Mouse (Mus musculus): ENCODE measurements around the gene Tspan3. TPM values are rescaled to one million over a fixed set of nuclear protein-coding genes. Genes with fewer than 3 reads are reported as not detected.

The Tspan3 gene
- 2.3 and 6.0 TPM in 2 replicates for polyA plus RNA-seq (2012; ENCODE audit: insufficient read depth, low replicate concordance)

DNA sequence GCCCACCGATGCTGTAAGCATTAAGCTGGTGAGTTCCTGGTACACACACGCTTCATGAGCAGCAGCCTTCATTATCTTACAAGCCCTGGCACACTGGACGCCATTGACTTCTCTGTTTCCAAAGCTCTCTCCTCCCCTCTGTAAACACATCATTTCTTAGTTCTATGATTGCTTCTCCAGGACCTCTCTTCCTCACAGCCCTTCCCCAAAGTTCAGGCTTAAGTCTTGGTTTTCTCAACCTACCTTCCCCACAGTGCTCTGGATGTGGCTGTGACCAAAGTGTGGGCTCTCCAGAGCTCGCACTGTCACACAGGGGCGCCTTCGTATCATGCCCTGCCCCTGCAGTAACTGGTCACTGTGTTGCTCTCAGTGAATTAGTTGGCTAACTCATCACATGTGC, at the start of gene Tspan3:
Tspan3 (minus strand) TSS at position 101 of the 400 bp plus-strand sequence.
- TF ChIP-seq FLI1 (IDR thresholded peaks at IDR 0.05; ENCODE audit: low read length) (no peak), GATA1 (IDR thresholded peaks at IDR 0.05; ENCODE audit: borderline replicate concordance, low read length) (no peak)
- H3K4me1 ChIP-seq: peaks cover 30% of the 10 kb centered on the region
- no peaks in the 10 kb centered on the region for H3K36me3 ChIP-seq (replicated peaks; ENCODE audit: low read length)
- no peaks in the 10 kb centered on the region for H3K9me3 ChIP-seq
- no peak within 1 kb of the TSS for H3K4me3 ChIP-seq (replicated peaks)
- peaks cover 33% of the 10 kb centered on the region for H3K27me3 ChIP-seq (replicated peaks)

DNA sequence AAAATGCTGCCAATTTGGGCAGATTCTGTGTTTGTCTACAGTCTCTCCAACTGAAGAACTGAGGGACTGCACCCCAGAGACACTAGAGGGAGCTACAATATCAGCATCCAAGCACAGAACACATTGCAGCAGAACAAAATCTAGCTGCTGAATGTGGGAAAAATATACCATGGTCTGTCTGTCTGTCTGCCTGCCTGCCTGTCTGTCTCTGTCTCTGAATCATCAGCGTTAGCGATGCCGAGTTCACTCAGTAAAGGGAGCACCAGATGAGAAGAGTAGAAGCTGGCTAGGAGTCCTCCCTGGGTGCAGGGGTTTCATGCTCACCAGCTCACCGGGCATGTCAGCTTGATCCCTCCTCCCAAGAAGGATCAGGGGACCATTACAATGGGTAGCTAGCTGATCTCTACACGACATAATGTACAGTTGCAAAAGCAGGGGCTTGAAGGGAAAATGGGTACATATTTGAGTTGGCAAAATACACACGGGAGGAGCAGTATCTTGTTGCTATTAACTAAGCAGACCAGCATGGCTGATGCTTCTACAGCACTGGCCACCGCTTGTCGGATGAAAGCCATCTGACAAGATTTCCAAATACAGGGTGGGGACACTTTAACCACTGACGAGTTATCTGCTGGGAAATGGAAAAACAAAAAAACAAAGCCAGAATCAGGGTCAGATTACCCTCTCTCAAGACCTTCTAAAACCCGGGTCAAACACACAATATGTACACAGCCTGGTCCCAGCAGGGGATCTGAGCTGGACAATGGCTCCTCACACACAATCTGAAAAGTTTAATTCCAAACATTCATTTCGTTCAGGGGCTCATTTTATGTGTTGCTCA, 48.4 kb upstream of the Tspan3 start:
- TF ChIP-seq GATA1 (IDR thresholded peaks at IDR 0.05; ENCODE audit: borderline replicate concordance, low read length) (no peak), FLI1 (IDR thresholded peaks at IDR 0.05; ENCODE audit: low read length) (no peak)
- no peaks in the 10 kb centered on the region for H3K27me3 ChIP-seq (replicated peaks)
- H3K9me3 ChIP-seq: no peaks in the 10 kb centered on the region
- no peaks in the 10 kb centered on the region for H3K36me3 ChIP-seq (replicated peaks; ENCODE audit: low read length)
- H3K4me1 ChIP-seq: peaks cover 12% of the 10 kb centered on the region
- no peak overlapping the region for H3K4me3 ChIP-seq (replicated peaks)

DNA sequence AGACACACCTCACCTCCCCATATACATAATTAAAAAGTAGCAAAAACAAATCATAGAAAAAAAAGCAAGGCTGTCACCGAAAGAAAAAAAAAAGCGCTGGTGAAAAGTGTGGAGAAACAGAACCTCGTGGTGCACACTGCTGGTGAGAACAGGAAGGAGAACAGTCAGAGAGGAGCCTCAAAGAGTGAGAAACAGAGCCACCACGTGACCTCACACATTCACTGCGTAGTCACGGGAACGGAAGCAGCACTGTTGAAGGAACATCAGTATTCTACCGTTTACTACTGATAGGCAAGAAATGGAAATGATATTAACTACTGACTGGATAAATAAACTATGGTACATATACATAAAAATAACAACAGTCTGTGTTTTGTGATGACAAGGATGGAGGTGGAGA, 43.5 kb upstream of the Tspan3 start:
- H3K27me3 ChIP-seq (replicated peaks): peaks cover 4% of the 10 kb centered on the region
- no peaks in the 10 kb centered on the region for H3K9me3 ChIP-seq
- no peak overlapping the region for H3K4me3 ChIP-seq (replicated peaks)
- H3K4me1 ChIP-seq: peaks cover 22% of the 10 kb centered on the region
- peaks cover 37% of the 10 kb centered on the region for H3K36me3 ChIP-seq (replicated peaks; ENCODE audit: low read length)
- TF ChIP-seq GATA1 (IDR thresholded peaks at IDR 0.05; ENCODE audit: borderline replicate concordance, low read length): no peak

DNA sequence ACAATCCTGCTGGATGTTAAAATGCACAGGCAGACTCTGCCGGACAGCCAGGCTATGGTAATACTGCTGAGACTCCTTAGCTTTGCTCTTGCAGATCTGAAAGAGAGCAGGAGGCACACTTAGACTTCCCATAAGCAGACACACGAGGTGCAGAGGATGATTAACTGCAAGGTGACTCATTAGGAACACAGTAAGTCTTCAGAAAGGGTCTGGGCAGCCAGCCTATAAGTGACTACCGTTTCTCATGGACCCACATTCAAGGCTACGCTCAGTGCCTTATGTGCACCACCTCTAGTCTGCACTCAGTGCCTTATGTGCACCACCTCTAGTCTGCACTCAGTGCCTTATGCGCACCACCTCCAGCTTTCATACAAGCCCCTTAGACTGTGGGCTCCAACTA, 42.2 kb upstream of the Tspan3 start:
- H3K4me3 ChIP-seq (replicated peaks): no peak overlapping the region
- H3K27me3 ChIP-seq (replicated peaks): peaks cover 4% of the 10 kb centered on the region
- H3K4me1 ChIP-seq: peaks cover 18% of the 10 kb centered on the region
- TF ChIP-seq GATA1 (IDR thresholded peaks at IDR 0.05; ENCODE audit: borderline replicate concordance, low read length) (no peak), FLI1 (IDR thresholded peaks at IDR 0.05; ENCODE audit: low read length) (no peak)
- H3K9me3 ChIP-seq: no peaks in the 10 kb centered on the region
- peaks cover 37% of the 10 kb centered on the region for H3K36me3 ChIP-seq (replicated peaks; ENCODE audit: low read length)

DNA sequence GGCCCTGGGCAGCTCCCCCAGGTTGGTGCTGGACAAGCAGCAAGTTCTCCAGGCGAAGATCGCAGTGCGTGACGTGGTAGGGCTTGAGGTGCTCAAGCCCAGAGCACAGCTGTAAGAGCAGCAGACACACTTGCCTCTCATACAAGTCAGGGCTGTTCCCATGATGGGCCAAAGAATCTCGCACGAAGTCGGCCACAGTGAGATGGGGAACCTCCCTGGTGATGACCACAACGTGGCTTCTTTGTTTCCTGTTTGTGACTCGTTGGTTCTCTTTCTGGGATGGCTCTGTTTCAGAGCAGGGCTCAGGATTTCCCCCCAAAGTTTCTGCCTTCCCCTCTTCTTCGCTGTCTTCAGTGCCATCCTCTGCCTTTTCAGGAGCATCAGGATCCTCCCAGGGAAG, 41.8 kb upstream of the Tspan3 start:
- H3K27me3 ChIP-seq (replicated peaks): peaks cover 4% of the 10 kb centered on the region
- TF ChIP-seq GATA1 (IDR thresholded peaks at IDR 0.05; ENCODE audit: borderline replicate concordance, low read length) (no peak), FLI1 (IDR thresholded peaks at IDR 0.05; ENCODE audit: low read length) (no peak)
- peak overlapping the region; percentile 33 for H3K4me3 ChIP-seq (replicated peaks)
- peaks cover 37% of the 10 kb centered on the region for H3K36me3 ChIP-seq (replicated peaks; ENCODE audit: low read length)
- no peaks in the 10 kb centered on the region for H3K9me3 ChIP-seq
- H3K4me1 ChIP-seq: peaks cover 18% of the 10 kb centered on the region

DNA sequence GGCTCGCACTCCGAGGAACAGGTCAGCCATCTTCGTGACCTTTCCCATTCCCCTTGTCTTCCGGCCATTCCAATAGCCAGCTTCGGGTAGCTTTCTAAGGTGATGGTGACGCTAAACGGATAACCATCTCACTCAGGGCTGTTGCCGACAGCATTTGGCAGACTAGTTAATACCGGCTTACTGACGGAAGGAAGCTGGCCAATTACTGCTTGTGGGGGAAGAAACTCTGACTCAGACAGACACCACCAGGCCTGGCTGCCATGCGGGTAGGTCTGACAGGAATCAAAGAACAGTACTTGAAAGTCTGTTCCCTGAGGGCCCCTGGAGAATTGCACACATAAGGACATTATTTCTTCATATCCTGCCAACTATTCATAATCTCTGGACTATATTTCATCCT, 40.1 kb upstream of the Tspan3 start:
- Histone ChIP-seq H3K4me3 (replicated peaks) (no peak overlapping the region), H3K4me1 (peaks cover 29% of the 10 kb centered on the region), H3K9me3 (no peaks in the 10 kb centered on the region), H3K36me3 (replicated peaks; ENCODE audit: low read length) (peaks cover 37% of the 10 kb centered on the region), H3K27me3 (replicated peaks) (peaks cover 4% of the 10 kb centered on the region)
- no peak for TF ChIP-seq GATA1 (IDR thresholded peaks at IDR 0.05; ENCODE audit: borderline replicate concordance, low read length)
- TF ChIP-seq FLI1 (IDR thresholded peaks at IDR 0.05; ENCODE audit: low read length): no peak

DNA sequence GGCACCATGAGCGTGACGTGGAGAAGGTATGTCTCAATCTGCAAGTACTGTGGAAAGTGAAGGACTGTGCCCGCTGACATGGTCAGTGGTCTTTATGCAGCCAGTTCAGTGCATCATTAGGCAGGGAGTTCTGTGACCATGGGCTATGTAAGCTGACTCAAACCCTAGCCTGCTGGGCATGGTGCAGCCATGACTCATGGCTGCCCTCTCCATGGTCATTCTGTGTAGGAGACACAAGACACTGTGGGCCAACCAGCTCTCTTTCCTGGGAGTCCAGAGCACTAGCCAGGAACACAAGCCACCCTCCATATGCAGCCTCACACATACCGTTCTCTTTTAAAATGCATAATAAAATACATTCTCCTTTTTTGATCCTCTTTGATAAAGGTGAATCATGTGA, 39.0 kb upstream of the Tspan3 start:
- Histone ChIP-seq H3K4me3 (replicated peaks) (no peak overlapping the region), H3K4me1 (peaks cover 32% of the 10 kb centered on the region), H3K27me3 (replicated peaks) (peaks cover 9% of the 10 kb centered on the region), H3K9me3 (no peaks in the 10 kb centered on the region), H3K36me3 (replicated peaks; ENCODE audit: low read length) (peaks cover 37% of the 10 kb centered on the region)
- TF ChIP-seq GATA1 (IDR thresholded peaks at IDR 0.05; ENCODE audit: borderline replicate concordance, low read length) (no peak), FLI1 (IDR thresholded peaks at IDR 0.05; ENCODE audit: low read length) (no peak)

DNA sequence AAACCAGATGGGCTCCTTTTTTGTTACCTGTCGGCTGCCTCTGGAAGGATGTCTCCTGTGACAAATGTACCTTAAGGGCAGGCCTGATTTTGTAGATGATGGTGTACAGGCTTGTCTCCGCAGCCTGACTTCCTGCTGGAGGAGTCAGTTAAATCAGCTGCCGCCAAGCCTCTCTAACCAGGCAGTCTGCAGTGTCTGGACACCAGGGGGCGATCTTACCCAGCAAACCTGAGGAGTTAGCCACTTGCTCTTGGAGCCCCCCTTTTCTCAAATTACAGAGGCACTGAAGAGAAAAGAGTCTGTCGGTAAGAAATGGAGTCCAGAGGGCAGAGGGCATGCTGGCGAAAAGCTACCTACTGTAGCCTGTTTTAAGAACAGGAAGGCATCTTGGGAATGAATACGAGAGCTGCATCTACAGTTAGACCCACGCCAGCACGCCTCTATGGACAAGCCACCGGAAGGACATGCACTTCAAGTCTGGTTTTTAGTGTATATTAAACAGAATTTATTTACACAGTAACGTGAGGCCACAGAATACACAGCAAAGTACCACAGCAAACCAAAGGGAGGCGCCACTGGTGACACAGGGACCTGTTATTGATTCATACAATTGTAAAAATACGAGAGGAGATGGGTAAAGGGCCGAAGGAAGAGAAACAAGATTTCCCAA, 35.5 kb upstream of the Tspan3 start:
- H3K36me3 ChIP-seq (replicated peaks; ENCODE audit: low read length): peaks cover 18% of the 10 kb centered on the region
- peaks cover 14% of the 10 kb centered on the region for H3K4me1 ChIP-seq
- H3K27me3 ChIP-seq (replicated peaks): peaks cover 25% of the 10 kb centered on the region
- peak overlapping the region; percentile 38 for H3K4me3 ChIP-seq (replicated peaks)
- H3K9me3 ChIP-seq: no peaks in the 10 kb centered on the region
- TF ChIP-seq FLI1 (IDR thresholded peaks at IDR 0.05; ENCODE audit: low read length) (no peak), GATA1 (IDR thresholded peaks at IDR 0.05; ENCODE audit: borderline replicate concordance, low read length) (no peak)

DNA sequence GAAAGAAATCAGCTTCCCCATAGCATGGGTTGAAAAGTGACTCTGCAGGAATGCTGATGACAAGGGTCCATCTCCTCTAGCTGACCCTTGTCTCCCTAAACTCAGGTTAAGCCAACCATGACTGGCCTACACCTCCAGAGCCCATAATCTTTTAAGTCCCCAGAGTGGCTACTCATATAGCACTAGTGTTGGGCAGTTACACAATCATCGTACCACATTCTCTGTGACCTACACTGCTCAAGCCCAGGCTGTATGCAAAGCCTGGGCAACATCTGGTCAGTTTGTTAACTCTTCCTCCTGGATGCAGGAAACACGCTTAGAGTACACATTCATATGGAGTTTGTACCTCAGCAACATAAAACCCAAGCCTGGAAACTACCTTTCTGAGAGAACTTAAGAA, 34.9 kb upstream of the Tspan3 start:
- H3K4me3 ChIP-seq (replicated peaks): no peak overlapping the region
- H3K9me3 ChIP-seq: no peaks in the 10 kb centered on the region
- peaks cover 12% of the 10 kb centered on the region for H3K36me3 ChIP-seq (replicated peaks; ENCODE audit: low read length)
- TF ChIP-seq GATA1 (IDR thresholded peaks at IDR 0.05; ENCODE audit: borderline replicate concordance, low read length) (no peak), FLI1 (IDR thresholded peaks at IDR 0.05; ENCODE audit: low read length) (no peak)
- H3K27me3 ChIP-seq (replicated peaks): peaks cover 31% of the 10 kb centered on the region
- peaks cover 14% of the 10 kb centered on the region for H3K4me1 ChIP-seq

DNA sequence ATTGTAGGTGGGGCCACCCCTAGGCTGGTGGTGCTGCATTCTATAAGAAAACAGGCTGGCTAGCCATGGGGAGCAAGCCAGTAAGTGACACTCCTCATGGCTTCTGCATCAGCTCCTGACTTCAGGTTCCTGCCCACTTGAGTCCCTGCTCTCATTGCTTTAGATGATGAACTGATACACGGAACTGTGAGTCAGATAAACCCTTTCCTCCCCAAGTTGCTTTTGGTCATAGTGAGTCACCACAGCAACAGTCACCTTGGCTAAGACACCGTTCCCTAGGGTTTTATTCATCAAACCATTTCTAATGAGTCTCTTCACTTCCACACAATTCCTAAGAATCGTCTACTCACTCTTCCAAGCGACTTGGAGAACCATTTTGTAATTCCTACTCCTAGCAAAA, 31.6 kb upstream of the Tspan3 start:
- Histone ChIP-seq H3K4me3 (replicated peaks) (no peak overlapping the region), H3K36me3 (replicated peaks; ENCODE audit: low read length) (no peaks in the 10 kb centered on the region), H3K4me1 (peaks cover 14% of the 10 kb centered on the region), H3K27me3 (replicated peaks) (peaks cover 55% of the 10 kb centered on the region), H3K9me3 (no peaks in the 10 kb centered on the region)
- TF ChIP-seq GATA1 (IDR thresholded peaks at IDR 0.05; ENCODE audit: borderline replicate concordance, low read length) (no peak), FLI1 (IDR thresholded peaks at IDR 0.05; ENCODE audit: low read length) (no peak)

Data from megakaryocyte, embryonic 14.5 days (primary cell).